Mouse (Mus musculus): ENCODE measurements around the gene Gm10375.
"Not testable (repeated sequence)": the region's sequence is repeated elsewhere in the genome, so short reads cannot be mapped to it uniquely, and the experiment has no call there.

Gene Gm10375

DNA sequence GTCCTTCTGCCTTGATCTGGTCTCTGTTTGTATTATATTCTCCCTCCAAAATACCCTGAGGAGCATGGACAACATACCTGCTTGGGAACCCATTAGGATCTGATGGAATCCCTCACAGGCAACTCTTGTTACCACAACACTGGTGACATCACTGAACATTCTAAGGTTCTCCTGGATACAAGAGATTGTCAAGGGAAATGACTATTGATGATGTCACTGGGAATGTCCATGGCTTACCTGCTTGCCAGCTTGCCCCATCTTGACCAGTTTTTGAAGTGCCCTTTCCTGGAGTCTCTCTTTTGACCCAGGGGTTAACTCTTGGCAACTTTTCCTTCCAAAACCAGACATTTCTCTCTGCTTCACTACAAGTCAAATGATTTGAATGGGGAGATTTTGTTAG lies at the start of gene Gm10375:
Gene Gm10375, minus strand, starts transcription at position 101 of the 400 bp plus-strand sequence.
- not testable (repeated sequence) for DNase-seq (ENCODE audit: extremely low read depth, insufficient read length, low spot score)

- DNase-seq (ENCODE audit: extremely low read depth, insufficient read length, low spot score), result not testable (repeated sequence)
Measured at GRCm38 (mm10) chr14:43579046-43579445, 28.8 kb downstream of the Gm10375 start, which contains the start of gene Gm17654. TSS of gene Gm17654 (minus strand) at chr14:43579146.

DNA sequence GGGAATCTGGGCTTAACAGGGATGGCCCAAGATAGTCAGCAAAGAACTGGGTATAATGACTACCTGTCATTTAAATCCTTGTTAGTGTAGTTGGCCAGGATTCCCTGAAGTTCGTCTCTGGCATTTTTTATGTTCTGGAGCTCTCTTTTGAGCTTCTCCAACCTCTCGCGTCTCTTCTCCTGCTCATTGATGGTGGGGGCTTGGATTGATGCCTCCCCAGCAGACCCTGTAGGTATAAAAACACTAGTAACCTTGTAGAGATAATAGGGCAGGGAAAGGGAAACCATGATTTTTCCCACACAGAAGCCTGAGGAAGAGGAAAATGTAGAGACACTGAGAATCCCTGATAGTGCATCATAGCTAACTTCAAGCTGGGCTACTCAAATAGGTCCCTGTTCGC lies 29.8 kb downstream of the Gm10375 start:
- DNase-seq (ENCODE audit: extremely low read depth, insufficient read length, low spot score), result not testable (repeated sequence)

Data from 3134 (cell line).